Mouse (Mus musculus): ENCODE data around the gene Pcdh15. TPM values are rescaled to one million over a fixed set of nuclear protein-coding genes. Genes with fewer than 3 reads are reported as not detected.

Gene Pcdh15
- polyA plus RNA-seq, 1 experiment: 0.16 TPM

DNA sequence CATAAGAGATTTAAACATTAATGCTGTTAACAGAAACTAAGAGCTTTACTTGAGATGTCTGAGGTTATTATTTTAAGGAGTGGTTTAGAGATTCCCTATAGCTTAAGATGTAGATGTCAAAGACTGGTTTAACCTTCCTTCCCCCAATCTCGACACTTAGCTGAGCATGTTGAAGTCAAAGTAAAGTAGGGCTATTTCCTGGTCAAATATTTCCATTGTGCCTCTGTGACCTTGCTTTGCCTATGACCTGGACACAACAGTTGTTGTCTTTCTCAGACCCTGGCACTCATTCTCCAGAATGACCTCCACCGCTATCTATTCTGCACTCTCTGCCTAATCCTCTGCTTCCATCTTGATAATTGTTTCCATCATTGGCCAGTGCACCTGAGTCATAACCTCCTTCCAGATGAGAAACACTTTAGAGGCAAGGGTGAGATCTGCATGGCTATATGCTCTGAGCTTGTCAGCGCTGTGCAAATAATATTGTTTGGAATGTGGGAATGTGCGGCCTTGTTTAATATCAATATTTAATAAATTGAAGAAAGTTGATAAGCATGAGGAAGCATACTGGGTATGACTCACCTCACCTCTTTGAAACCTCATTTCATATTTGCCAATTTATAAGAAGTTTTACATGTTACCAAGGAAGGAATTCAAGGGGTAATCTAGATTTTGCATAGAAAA, 833.0 kb downstream of the Pcdh15 start:
- H3K4me1 ChIP-seq (ENCODE audit: control insufficient read depth, insufficient read depth, low read length): no peaks in the 10 kb centered on the region
- H3K4me3 ChIP-seq (ENCODE audit: insufficient read depth, low read depth, low read length): no peak overlapping the region
- no peaks in the 10 kb centered on the region for H3K36me3 ChIP-seq (ENCODE audit: control insufficient read depth, insufficient read depth, low read length)
- WGBS: 93% methylated on average over 4 of the region's 4 CpGs
- H3K27me3 ChIP-seq (replicated peaks; ENCODE audit: control insufficient read depth, insufficient read depth, low read length): no peaks in the 10 kb centered on the region
- TF ChIP-seq POLR2A (IDR thresholded peaks at IDR 0.05; ENCODE audit: low read depth, low read length): no peak
- no peak for TF ChIP-seq CTCF (conservative IDR thresholded peaks at IDR 0.05; ENCODE audit: insufficient read depth, insufficient read length, low read depth, low read length)
- H3K27ac ChIP-seq (ENCODE audit: insufficient read depth, low read depth, low read length): no peak overlapping the region
- no peak for DNase-seq

DNA sequence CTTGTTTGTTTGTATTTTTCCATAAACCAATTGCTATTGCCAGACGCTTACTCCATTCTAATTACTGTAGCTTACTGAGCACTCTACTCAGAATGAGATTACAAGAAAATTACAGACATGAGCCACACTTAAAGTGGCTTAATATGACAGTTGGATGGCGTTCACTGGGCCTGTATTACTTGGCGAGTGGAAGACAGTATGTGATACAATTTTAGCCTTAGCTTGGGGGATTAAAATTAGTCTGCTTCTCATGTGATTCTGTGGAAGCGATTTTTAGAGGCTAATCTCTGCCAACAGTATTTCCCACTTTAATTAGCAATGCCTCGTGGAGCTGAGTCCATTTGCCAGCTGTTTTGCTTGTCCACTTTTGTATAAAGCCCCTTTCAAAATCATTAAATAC, 837.0 kb downstream of the Pcdh15 start:
- Histone ChIP-seq H3K27me3 (replicated peaks; ENCODE audit: control insufficient read depth, insufficient read depth, low read length) (no peaks in the 10 kb centered on the region), H3K4me1 (ENCODE audit: control insufficient read depth, insufficient read depth, low read length) (no peaks in the 10 kb centered on the region), H3K4me3 (ENCODE audit: insufficient read depth, low read depth, low read length) (no peak overlapping the region), H3K27ac (ENCODE audit: insufficient read depth, low read depth, low read length) (no peak overlapping the region), H3K36me3 (ENCODE audit: control insufficient read depth, insufficient read depth, low read length) (no peaks in the 10 kb centered on the region)
- 72% methylated on average over 5 of the region's 5 CpGs for WGBS
- TF ChIP-seq POLR2A (IDR thresholded peaks at IDR 0.05; ENCODE audit: low read depth, low read length): no peak
- no peak for TF ChIP-seq CTCF (conservative IDR thresholded peaks at IDR 0.05; ENCODE audit: insufficient read depth, insufficient read length, low read depth, low read length)
- DNase-seq: no peak

DNA sequence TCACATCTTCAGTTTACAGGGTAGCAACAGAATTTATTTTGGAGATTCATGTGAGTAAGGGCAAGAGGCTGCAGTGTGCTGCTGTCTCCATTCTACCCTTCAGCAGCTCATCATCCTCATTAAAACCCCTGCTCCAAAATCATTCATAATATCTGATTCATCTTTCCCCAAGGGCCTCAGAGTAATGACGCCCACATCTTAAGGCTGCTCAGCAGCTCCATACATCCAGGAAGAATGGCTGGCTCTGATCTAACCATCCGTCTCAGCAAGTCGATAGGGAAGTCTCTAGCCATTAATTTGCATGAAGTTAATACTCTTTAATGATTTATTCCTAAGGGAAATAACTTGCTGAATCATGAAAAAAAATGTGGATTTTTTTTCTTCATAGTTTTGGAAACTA, 839.8 kb downstream of the Pcdh15 start:
- Histone ChIP-seq H3K27ac (ENCODE audit: insufficient read depth, low read depth, low read length) (no peak overlapping the region), H3K27me3 (replicated peaks; ENCODE audit: control insufficient read depth, insufficient read depth, low read length) (no peaks in the 10 kb centered on the region), H3K4me3 (ENCODE audit: insufficient read depth, low read depth, low read length) (no peak overlapping the region), H3K4me1 (ENCODE audit: control insufficient read depth, insufficient read depth, low read length) (no peaks in the 10 kb centered on the region), H3K36me3 (ENCODE audit: control insufficient read depth, insufficient read depth, low read length) (no peaks in the 10 kb centered on the region)
- DNase-seq: no peak
- 60% methylated on average over 3 of the region's 3 CpGs for WGBS
- no peak for TF ChIP-seq POLR2A (IDR thresholded peaks at IDR 0.05; ENCODE audit: low read depth, low read length)
- no peak for TF ChIP-seq CTCF (conservative IDR thresholded peaks at IDR 0.05; ENCODE audit: insufficient read depth, insufficient read length, low read depth, low read length)

DNA sequence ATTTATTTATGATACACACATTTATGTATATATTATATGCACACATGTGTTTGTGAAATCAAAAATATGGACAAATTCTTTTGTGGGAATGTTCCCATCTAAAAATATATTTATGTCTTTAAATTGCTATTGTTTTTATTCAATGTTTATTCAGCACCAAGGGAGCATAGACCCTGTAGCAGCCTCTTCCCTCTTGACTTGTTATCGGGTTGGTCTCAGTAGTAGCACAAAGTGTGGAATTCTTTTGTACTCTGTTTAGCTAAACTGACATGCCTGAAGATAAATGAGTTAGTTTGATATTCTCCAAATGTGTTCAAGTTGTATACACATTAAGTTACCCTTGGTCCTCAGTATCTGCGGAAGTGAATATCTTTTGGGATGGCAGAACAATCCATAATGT, 848.7 kb downstream of the Pcdh15 start:
- Histone ChIP-seq H3K4me1 (ENCODE audit: control insufficient read depth, insufficient read depth, low read length) (no peaks in the 10 kb centered on the region), H3K27ac (ENCODE audit: insufficient read depth, low read depth, low read length) (no peak overlapping the region), H3K27me3 (replicated peaks; ENCODE audit: control insufficient read depth, insufficient read depth, low read length) (no peaks in the 10 kb centered on the region), H3K36me3 (ENCODE audit: control insufficient read depth, insufficient read depth, low read length) (no peaks in the 10 kb centered on the region), H3K4me3 (ENCODE audit: insufficient read depth, low read depth, low read length) (no peak overlapping the region)
- TF ChIP-seq CTCF (conservative IDR thresholded peaks at IDR 0.05; ENCODE audit: insufficient read depth, insufficient read length, low read depth, low read length): no peak
- TF ChIP-seq POLR2A (IDR thresholded peaks at IDR 0.05; ENCODE audit: low read depth, low read length): no peak
- no peak for DNase-seq
- WGBS: 74% methylated on average over 2 of the region's 2 CpGs

GRCm38 (mm10) chr10:73953362-73953761, 854.2 kb downstream of the Pcdh15 start:
- Histone ChIP-seq H3K36me3 (ENCODE audit: control insufficient read depth, insufficient read depth, low read length) (no peaks in the 10 kb centered on the region), H3K4me3 (ENCODE audit: insufficient read depth, low read depth, low read length) (no peak overlapping the region), H3K27ac (ENCODE audit: insufficient read depth, low read depth, low read length) (no peak overlapping the region), H3K4me1 (ENCODE audit: control insufficient read depth, insufficient read depth, low read length) (no peaks in the 10 kb centered on the region), H3K27me3 (replicated peaks; ENCODE audit: control insufficient read depth, insufficient read depth, low read length) (no peaks in the 10 kb centered on the region)
- TF ChIP-seq CTCF (conservative IDR thresholded peaks at IDR 0.05; ENCODE audit: insufficient read depth, insufficient read length, low read depth, low read length) (no peak), POLR2A (IDR thresholded peaks at IDR 0.05; ENCODE audit: low read depth, low read length) (no peak)
- WGBS: 79% methylated on average over 4 of the region's 4 CpGs
- DNase-seq: no peak

DNA sequence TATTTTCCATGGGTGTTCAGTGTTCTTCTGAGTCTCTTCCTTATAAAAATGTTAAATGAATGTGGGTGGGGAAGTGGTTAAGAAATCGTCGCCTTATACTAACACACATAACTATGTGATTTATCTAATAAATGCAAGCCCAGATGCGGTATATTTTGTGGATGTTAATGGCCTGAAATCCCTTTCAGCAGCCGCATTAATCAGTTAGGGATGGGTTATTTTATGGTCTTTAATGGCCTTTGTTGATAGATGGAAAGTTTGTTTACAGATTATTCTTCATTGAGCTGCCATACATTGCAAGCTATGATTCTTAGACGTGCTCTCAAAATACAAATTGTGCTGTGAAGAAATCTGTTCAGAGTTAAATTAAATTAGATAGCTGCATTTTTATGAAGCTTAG, 884.9 kb downstream of the Pcdh15 start:
- WGBS: 61% methylated on average over 5 of the region's 5 CpGs
- no peaks in the 10 kb centered on the region for H3K36me3 ChIP-seq (ENCODE audit: control insufficient read depth, insufficient read depth, low read length)
- DNase-seq: no peak
- H3K27ac ChIP-seq (ENCODE audit: insufficient read depth, low read depth, low read length): no peak overlapping the region
- TF ChIP-seq POLR2A (IDR thresholded peaks at IDR 0.05; ENCODE audit: low read depth, low read length) (no peak), CTCF (conservative IDR thresholded peaks at IDR 0.05; ENCODE audit: insufficient read depth, insufficient read length, low read depth, low read length) (no peak)
- no peaks in the 10 kb centered on the region for H3K27me3 ChIP-seq (replicated peaks; ENCODE audit: control insufficient read depth, insufficient read depth, low read length)
- H3K4me1 ChIP-seq (ENCODE audit: control insufficient read depth, insufficient read depth, low read length): no peaks in the 10 kb centered on the region
- no peak overlapping the region for H3K4me3 ChIP-seq (ENCODE audit: insufficient read depth, low read depth, low read length)

DNA sequence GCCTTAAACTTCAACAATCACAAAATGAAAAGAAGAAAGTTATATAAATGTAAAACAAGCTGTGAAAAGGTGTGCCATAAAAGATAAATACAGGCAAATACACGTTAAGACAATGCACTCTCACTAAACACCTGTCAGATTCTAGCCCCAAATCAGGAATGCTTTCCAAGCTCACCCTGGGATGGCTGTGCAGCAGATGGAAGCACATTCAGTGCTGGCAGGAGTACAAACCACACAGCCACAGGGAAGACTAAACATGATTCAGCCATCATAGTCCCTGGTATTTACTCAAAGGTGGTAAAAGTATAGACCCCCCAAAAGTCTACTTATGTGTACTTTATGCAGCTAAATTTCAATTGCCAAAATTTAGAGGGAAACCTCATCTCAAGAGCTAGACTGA, 909.7 kb downstream of the Pcdh15 start:
- TF ChIP-seq CTCF (conservative IDR thresholded peaks at IDR 0.05; ENCODE audit: insufficient read depth, insufficient read length, low read depth, low read length): no peak
- TF ChIP-seq POLR2A (IDR thresholded peaks at IDR 0.05; ENCODE audit: low read depth, low read length): no peak
- H3K4me1 ChIP-seq (ENCODE audit: control insufficient read depth, insufficient read depth, low read length): no peaks in the 10 kb centered on the region
- H3K36me3 ChIP-seq (ENCODE audit: control insufficient read depth, insufficient read depth, low read length): no peaks in the 10 kb centered on the region
- WGBS: 46% methylated on average over 1 of the region's 1 CpGs
- DNase-seq: no peak
- no peak overlapping the region for H3K4me3 ChIP-seq (ENCODE audit: insufficient read depth, low read depth, low read length)
- no peak overlapping the region for H3K27ac ChIP-seq (ENCODE audit: insufficient read depth, low read depth, low read length)
- H3K27me3 ChIP-seq (replicated peaks; ENCODE audit: control insufficient read depth, insufficient read depth, low read length): no peaks in the 10 kb centered on the region
